Mouse (Mus musculus) kidney, embryonic 15.5 days (tissue): ENCODE data around the gene Vinac1. TPM values are rescaled to one million over a fixed set of nuclear protein-coding genes. Genes with fewer than 3 reads are reported as not detected.
A peak's percentile ranks its signal among the peaks of the same experiment; 100 is the strongest.

Experiments
- ATAC-seq: fragments of 200-750 bp; cut with Nextera tagmentation; replicated peaks from 2 replicates; pipeline ENCODE4 v1.8.0; 2017; ENCODE audit warnings: moderate TSS enrichment; ENCODE audit not compliant: low FRiP score
- H3K27ac ChIP-seq: fragments of 300-500 bp; sonication (generic); 2 replicates; pipeline ENCODE4 v1.5.1; 2015; ENCODE audit warnings: mild to moderate bottlenecking, inconsistent platforms
- H3K27me3 ChIP-seq: fragments of 300-500 bp; sonication (generic); 2 replicates; pipeline ENCODE4 v1.6.1; 2015; ENCODE audit warnings: inconsistent platforms
- H3K36me3 ChIP-seq: fragments of 300-500 bp; sonication (generic); 2 replicates; pipeline ENCODE4 v1.6.1; 2015; ENCODE audit warnings: inconsistent platforms
- H3K4me1 ChIP-seq: fragments of 300-500 bp; sonication (generic); 2 replicates; pipeline ENCODE4 v1.6.1; 2015; ENCODE audit warnings: inconsistent platforms
- H3K4me2 ChIP-seq: fragments of 300-500 bp; sonication (generic); 2 replicates; pipeline ENCODE4 v1.6.1; 2015; ENCODE audit warnings: moderate library complexity, mild to moderate bottlenecking, inconsistent platforms
- H3K4me3 ChIP-seq: fragments of 300-500 bp; sonication (generic); replicated peaks from 2 replicates; pipeline ENCODE4 v1.5.1; 2015; ENCODE audit warnings: mild to moderate bottlenecking, inconsistent platforms
- H3K9ac ChIP-seq: fragments of 300-500 bp; sonication (generic); 2 replicates; pipeline ENCODE4 v1.6.1; 2015; ENCODE audit warnings: mild to moderate bottlenecking, inconsistent platforms
- H3K9me3 ChIP-seq: fragments of 300-500 bp; sonication (generic); replicated peaks from 2 replicates; pipeline ENCODE4 v1.6.1; 2016; ENCODE audit warnings: inconsistent platforms
- WGBS: fragments of 180-500 bp; shearing (Covaris S2); methylation state at CpG from one replicate; pipeline ENCODE4 v1.1.7; 2015; ENCODE audit warnings: mixed read lengths; 5-methylcytosine and 5-hydroxymethylcytosine counted together
- polyA plus RNA-seq: library from polyadenylated mRNA; unstranded; fragments of >200 nt; fragmentation: Nextera tagmentation; extraction: Ambion mirVana; gene quantifications from 2 replicates; pipeline ENCODE4 v1.2.1, GENCODE M21; 2015

Gene Vinac1
- polyA plus RNA-seq, 1 experiment from 2014 or later = 0.06 TPM

- peak within 1 kb of the TSS; percentile 79 for H3K27ac ChIP-seq
- no peaks in the 10 kb centered on the region for H3K9me3 ChIP-seq
- peak within 1 kb of the TSS; percentile 79 for H3K4me3 ChIP-seq
- peaks cover 14% of the 10 kb centered on the region for H3K36me3 ChIP-seq
- peaks cover 19% of the 10 kb centered on the region for H3K4me1 ChIP-seq
- peak; percentile 95 for ATAC-seq
- H3K4me2 ChIP-seq = peak within 1 kb of the TSS; percentile 84
- no peaks in the 10 kb centered on the region for H3K27me3 ChIP-seq
- peak within 1 kb of the TSS; percentile 73 for H3K9ac ChIP-seq
- 1% methylated on average over 62 of the region's 62 CpGs for WGBS
These were observed 17.7 kb upstream of the Vinac1 start, which contains the start of gene Ttl for GRCm38 (mm10) chr2:129065437-129066282. Ttl (plus strand) TSS chr2:129065942.

GRCm38 (mm10) chr2:129061456-129062059 is 13.6 kb upstream of the Vinac1 start:
- 84% methylated on average over 10 of the region's 10 CpGs for WGBS
- H3K36me3 ChIP-seq = no peaks in the 10 kb centered on the region
- no peak overlapping the region for H3K9ac ChIP-seq
- no peak overlapping the region for H3K27ac ChIP-seq
- H3K4me3 ChIP-seq = no peak overlapping the region
- no peak overlapping the region for H3K4me2 ChIP-seq
- no peaks in the 10 kb centered on the region for H3K27me3 ChIP-seq
- H3K9me3 ChIP-seq = peaks cover 10% of the 10 kb centered on the region; the same call in 1 of the 2 replicates
- ATAC-seq = no peak
- H3K4me1 ChIP-seq = peaks cover 7% of the 10 kb centered on the region

- ATAC-seq = no peak
- no peaks in the 10 kb centered on the region for H3K4me1 ChIP-seq
- H3K4me2 ChIP-seq = no peak overlapping the region
- 80% methylated on average over 6 of the region's 6 CpGs for WGBS
- no peak overlapping the region for H3K27ac ChIP-seq
- H3K9ac ChIP-seq = no peak overlapping the region
- no peaks in the 10 kb centered on the region for H3K27me3 ChIP-seq
- no peak overlapping the region for H3K4me3 ChIP-seq
- H3K9me3 ChIP-seq = peaks cover 14% of the 10 kb centered on the region; the same call in 1 of the 2 replicates
- H3K36me3 ChIP-seq = no peaks in the 10 kb centered on the region
These were observed 10.0 kb upstream of the Vinac1 start for GRCm38 (mm10) chr2:129057920-129058361.

GRCm38 (mm10) chr2:129057256-129057655 is 9.3 kb upstream of the Vinac1 start:
- H3K4me1 ChIP-seq = no peaks in the 10 kb centered on the region
- no peak overlapping the region for H3K27ac ChIP-seq
- no peak overlapping the region for H3K4me2 ChIP-seq
- WGBS = 95% methylated on average over 8 of the region's 8 CpGs
- no peak for ATAC-seq
- no peak overlapping the region for H3K9ac ChIP-seq
- H3K9me3 ChIP-seq = peaks cover 14% of the 10 kb centered on the region; the same call in 1 of the 2 replicates
- no peaks in the 10 kb centered on the region for H3K27me3 ChIP-seq
- no peak overlapping the region for H3K4me3 ChIP-seq
- no peaks in the 10 kb centered on the region for H3K36me3 ChIP-seq

- H3K4me1 ChIP-seq = no peaks in the 10 kb centered on the region
- H3K36me3 ChIP-seq = no peaks in the 10 kb centered on the region
- no peak overlapping the region for H3K4me3 ChIP-seq
- WGBS = 52% methylated on average over 9 of the region's 9 CpGs
- no peak overlapping the region for H3K27ac ChIP-seq
- ATAC-seq = no peak
- H3K9ac ChIP-seq = no peak overlapping the region
- H3K27me3 ChIP-seq = no peaks in the 10 kb centered on the region
- H3K9me3 ChIP-seq = peaks cover 14% of the 10 kb centered on the region; the same call in 1 of the 2 replicates
- H3K4me2 ChIP-seq = no peak overlapping the region
These were observed 8.6 kb upstream of the Vinac1 start for GRCm38 (mm10) chr2:129056597-129056996.

GRCm38 (mm10) chr2:129055741-129056140 is 7.8 kb upstream of the Vinac1 start:
- no peak overlapping the region for H3K27ac ChIP-seq
- no peak overlapping the region for H3K4me3 ChIP-seq
- no peaks in the 10 kb centered on the region for H3K36me3 ChIP-seq
- no peak overlapping the region for H3K9ac ChIP-seq
- no peaks in the 10 kb centered on the region for H3K4me1 ChIP-seq
- whole genome bisulfite sequencing = 70% methylated on average over 6 of the region's 6 CpGs
- no peaks in the 10 kb centered on the region for H3K27me3 ChIP-seq
- H3K4me2 ChIP-seq = no peak overlapping the region
- no peak for ATAC-seq
- H3K9me3 ChIP-seq = peaks cover 14% of the 10 kb centered on the region; the same call in 1 of the 2 replicates

GRCm38 (mm10) chr2:129052451-129052983 is 4.5 kb upstream of the Vinac1 start:
- Histone ChIP-seq H3K9me3 (peaks cover 7% of the 10 kb centered on the region; the same call in 1 of the 2 replicates), H3K4me3 (no peak overlapping the region), H3K9ac (no peak overlapping the region), H3K4me2 (no peak overlapping the region), H3K36me3 (no peaks in the 10 kb centered on the region), H3K27me3 (no peaks in the 10 kb centered on the region), H3K4me1 (no peaks in the 10 kb centered on the region), H3K27ac (no peak overlapping the region)
- ATAC-seq = peak; percentile 40
- WGBS = 26% methylated on average over 4 of the region's 4 CpGs

- H3K9ac ChIP-seq = no peak overlapping the region
- 44% methylated on average over 4 of the region's 4 CpGs for WGBS
- ATAC-seq = peak; percentile 83
- H3K4me1 ChIP-seq = peaks cover 12% of the 10 kb centered on the region
- no peak overlapping the region for H3K4me3 ChIP-seq
- no peaks in the 10 kb centered on the region for H3K36me3 ChIP-seq
- H3K27me3 ChIP-seq = 0 out of 2 replicates have a peak, but pooled peaks cover 4% of the 10 kb centered on the region
- H3K27ac ChIP-seq = peak overlapping the region; percentile 34; the same call in 1 of the 2 replicates
- H3K4me2 ChIP-seq = no peak overlapping the region
- no peaks in the 10 kb centered on the region for H3K9me3 ChIP-seq
These were observed 1.2 kb downstream of the Vinac1 start for GRCm38 (mm10) chr2:129046846-129047196.

- no peak overlapping the region for H3K9ac ChIP-seq
- H3K4me1 ChIP-seq = peaks cover 12% of the 10 kb centered on the region
- H3K36me3 ChIP-seq = no peaks in the 10 kb centered on the region
- ATAC-seq = peak; percentile 15
- no peak overlapping the region for H3K27ac ChIP-seq
- WGBS = 38% methylated on average over 6 of the region's 6 CpGs
- H3K9me3 ChIP-seq = no peaks in the 10 kb centered on the region
- H3K4me3 ChIP-seq = no peak overlapping the region
- H3K27me3 ChIP-seq = 0 out of 2 replicates have a peak, but pooled peaks cover 4% of the 10 kb centered on the region
- H3K4me2 ChIP-seq = no peak overlapping the region
These were observed 1.7 kb downstream of the Vinac1 start for GRCm38 (mm10) chr2:129046172-129046845.

- Histone ChIP-seq H3K4me1 (peaks cover 16% of the 10 kb centered on the region), H3K4me2 (no peak overlapping the region), H3K27me3 (peaks cover 56% of the 10 kb centered on the region), H3K36me3 (no peaks in the 10 kb centered on the region), H3K9me3 (no peaks in the 10 kb centered on the region), H3K27ac (no peak overlapping the region), H3K4me3 (no peak overlapping the region), H3K9ac (no peak overlapping the region)
- no peak for ATAC-seq
- 31% methylated on average over 6 of the region's 6 CpGs for WGBS
These were observed 7.4 kb downstream of the Vinac1 start for GRCm38 (mm10) chr2:129040567-129040966.

GRCm38 (mm10) chr2:129038937-129039631 is 8.9 kb downstream of the Vinac1 start:
- ATAC-seq = peak; percentile 74
- Histone ChIP-seq H3K9me3 (no peaks in the 10 kb centered on the region), H3K4me1 (peaks cover 16% of the 10 kb centered on the region), H3K36me3 (no peaks in the 10 kb centered on the region), H3K4me2 (peak overlapping the region; percentile 96), H3K27me3 (peaks cover 52% of the 10 kb centered on the region), H3K27ac (no peak overlapping the region), H3K4me3 (peak overlapping the region; percentile 50), H3K9ac (peak overlapping the region; percentile 25)
- WGBS = 1% methylated on average over 62 of the region's 62 CpGs
